Mouse (Mus musculus) liver, postnatal 0 days (tissue): ENCODE results near the gene Bace2. TPM values are rescaled to one million over a fixed set of nuclear protein-coding genes. Genes with fewer than 3 reads are reported as not detected.

Source experiments
- ATAC-seq: fragments of 200-750 bp; cut with Nextera tagmentation; 2 replicates; pipeline ENCODE4 v1.8.0; 2017; ENCODE audit warnings: mild to moderate bottlenecking, moderate library complexity
- DNase-seq: peaks from one replicate; pipeline ENCODE4 v3.0.0-alpha.2; 2016
- H3K27ac ChIP-seq: fragments of 300-500 bp; sonication (generic); 2 replicates; pipeline ENCODE4 v1.5.1; 2014; ENCODE audit warnings: antibody characterized with exemption, moderate library complexity, mild to moderate bottlenecking, low read depth
- H3K27me3 ChIP-seq: fragments of 300-500 bp; sonication (generic); 2 replicates; pipeline ENCODE4 v1.6.1; 2014; ENCODE audit warnings: low read length, control low read depth, mixed read lengths; ENCODE audit not compliant: insufficient read depth
- H3K36me3 ChIP-seq: fragments of 300-500 bp; sonication (generic); replicated peaks from 2 replicates; pipeline ENCODE4 v1.6.1; 2014; ENCODE audit warnings: mild to moderate bottlenecking, control low read depth, low read length, moderate library complexity, mixed read lengths; ENCODE audit not compliant: insufficient read depth
- H3K4me1 ChIP-seq: fragments of 300-500 bp; sonication (generic); 2 replicates; pipeline ENCODE4 v1.6.1; 2014; ENCODE audit warnings: antibody characterized with exemption, mild to moderate bottlenecking, control low read depth; ENCODE audit not compliant: insufficient read depth
- H3K4me2 ChIP-seq: fragments of 300-500 bp; sonication (generic); 2 replicates; pipeline ENCODE4 v1.6.1; 2014; ENCODE audit warnings: low read depth, mild to moderate bottlenecking, low read length, moderate library complexity, mixed read lengths
- H3K4me3 ChIP-seq: fragments of 300-500 bp; sonication (generic); 2 replicates; pipeline ENCODE4 v1.5.1; 2014; ENCODE audit warnings: low read depth, low read length
- H3K9ac ChIP-seq: fragments of 300-500 bp; sonication (generic); replicated peaks from 2 replicates; pipeline ENCODE4 v1.6.1; 2014; ENCODE audit warnings: mild to moderate bottlenecking, moderate library complexity
- H3K9me3 ChIP-seq: fragments of 300-500 bp; sonication (generic); 2 replicates; pipeline ENCODE4 v1.6.1; 2016; ENCODE audit warnings: mild to moderate bottlenecking, control low read depth, low read length, mixed read lengths
- CTCF ChIP-seq: sonication (generic); IDR thresholded peaks from 2 replicates; pipeline ENCODE4 v1.5.1; 2016; ENCODE audit warnings: antibody characterized with exemption, low read depth
- EP300 ChIP-seq: IDR thresholded peaks from 2 replicates; pipeline ENCODE4 v1.6.1; 2016; ENCODE audit warnings: antibody characterized with exemption, low read depth, mild to moderate bottlenecking
- WGBS: fragments of 180-500 bp; shearing (Covaris S2); extraction: QIAGEN DNeasy Blood & Tissue Kit; methylation state at CpG from one replicate; pipeline ENCODE4 v1.1.7; 2014; ENCODE audit not compliant: insufficient replicate concordance; 5-methylcytosine and 5-hydroxymethylcytosine counted together
- polyA plus RNA-seq: library from polyadenylated mRNA; unstranded; fragments of >200 nt; fragmentation: Nextera tagmentation; extraction: Ambion mirVana; gene quantifications from 2 replicates; pipeline ENCODE4 v1.2.1, GENCODE M21; 2015

Bace2 gene
- polyA plus RNA-seq, 1 experiment from 2014 or later: 9.9 TPM

GRCm38 (mm10) chr16:97431328-97431727, 74.8 kb downstream of the Bace2 start:
- WGBS: 48% methylated on average over 4 of the region's 4 CpGs
- Histone ChIP-seq H3K9ac (no peak overlapping the region), H3K36me3 (no peaks in the 10 kb centered on the region), H3K4me1 (no peaks in the 10 kb centered on the region), H3K4me3 (no peak overlapping the region), H3K4me2 (no peak overlapping the region), H3K27ac (no peak overlapping the region), H3K9me3 (no peaks in the 10 kb centered on the region), H3K27me3 (no peaks in the 10 kb centered on the region)
- TF ChIP-seq EP300 (no peak), CTCF (no peak)
- DNase-seq: peak; percentile 20
- 0 out of 2 replicates have a peak, but pooled peaks have one; percentile 23 for ATAC-seq

GRCm38 (mm10) chr16:97434206-97434605, 77.7 kb downstream of the Bace2 start:
- no peaks in the 10 kb centered on the region for H3K4me1 ChIP-seq
- no peak overlapping the region for H3K9ac ChIP-seq
- H3K4me2 ChIP-seq: no peak overlapping the region
- H3K36me3 ChIP-seq: no peaks in the 10 kb centered on the region
- no peaks in the 10 kb centered on the region for H3K9me3 ChIP-seq
- no peaks in the 10 kb centered on the region for H3K27me3 ChIP-seq
- H3K27ac ChIP-seq: no peak overlapping the region
- WGBS: 78% methylated on average over 2 of the region's 2 CpGs
- H3K4me3 ChIP-seq: no peak overlapping the region
- ATAC-seq (no peak), DNase-seq (no peak)
- TF ChIP-seq EP300 (no peak), CTCF (no peak)

GRCm38 (mm10) chr16:97437448-97438056, 81.0 kb downstream of the Bace2 start:
- Histone ChIP-seq H3K27me3 (no peaks in the 10 kb centered on the region), H3K4me3 (no peak overlapping the region), H3K9me3 (no peaks in the 10 kb centered on the region), H3K4me2 (no peak overlapping the region), H3K4me1 (no peaks in the 10 kb centered on the region), H3K27ac (no peak overlapping the region), H3K9ac (no peak overlapping the region), H3K36me3 (no peaks in the 10 kb centered on the region)
- ATAC-seq: no peak
- TF ChIP-seq CTCF (no peak), EP300 (no peak)
- DNase-seq: no peak
- 36% methylated on average over 1 of the region's 1 CpGs for WGBS

GRCm38 (mm10) chr16:97438191-97438590, 81.6 kb downstream of the Bace2 start:
- Histone ChIP-seq H3K4me2 (no peak overlapping the region), H3K9me3 (no peaks in the 10 kb centered on the region), H3K27ac (no peak overlapping the region), H3K4me1 (no peaks in the 10 kb centered on the region), H3K9ac (no peak overlapping the region), H3K4me3 (no peak overlapping the region), H3K27me3 (no peaks in the 10 kb centered on the region), H3K36me3 (no peaks in the 10 kb centered on the region)
- no peak for DNase-seq
- WGBS: 71% methylated on average over 3 of the region's 3 CpGs
- ATAC-seq: no peak
- no peak for TF ChIP-seq CTCF

- Histone ChIP-seq H3K4me2 (no peak overlapping the region), H3K36me3 (no peaks in the 10 kb centered on the region), H3K9me3 (no peaks in the 10 kb centered on the region), H3K27ac (no peak overlapping the region), H3K9ac (no peak overlapping the region), H3K4me3 (no peak overlapping the region), H3K27me3 (no peaks in the 10 kb centered on the region), H3K4me1 (no peaks in the 10 kb centered on the region)
- no peak for ATAC-seq
- 74% methylated on average over 9 of the region's 9 CpGs for WGBS
- DNase-seq: no peak
- TF ChIP-seq CTCF (no peak), EP300 (no peak)
These were observed 85.4 kb downstream of the Bace2 start for GRCm38 (mm10) chr16:97441967-97442366.

- H3K9ac ChIP-seq: no peak overlapping the region
- H3K4me2 ChIP-seq: no peak overlapping the region
- ATAC-seq (peak; percentile 56; the same call in 1 of the 2 replicates), DNase-seq (peak; percentile 28)
- H3K36me3 ChIP-seq: no peaks in the 10 kb centered on the region
- TF ChIP-seq EP300: no peak
- peak; percentile 89 for TF ChIP-seq CTCF
- WGBS: 42% methylated on average over 14 of the region's 14 CpGs
- no peak overlapping the region for H3K27ac ChIP-seq
- H3K9me3 ChIP-seq: no peaks in the 10 kb centered on the region
- H3K27me3 ChIP-seq: no peaks in the 10 kb centered on the region
- H3K4me1 ChIP-seq: no peaks in the 10 kb centered on the region
- no peak overlapping the region for H3K4me3 ChIP-seq
These were observed 87.2 kb downstream of the Bace2 start for GRCm38 (mm10) chr16:97443670-97444263.
